Mouse (Mus musculus) cerebellum, postnatal 4 days (tissue): ENCODE data around the gene Krt1.
A peak's percentile ranks its signal among the peaks of the same experiment; 100 is the strongest.

Experiments
- DNase-seq, 2 experiments: peaks; one replicate each; pipeline ENCODE4 v3.0.0; 2022; ENCODE audit warnings: low spot score in 2 of 2, mixed read lengths in 1 of 2

Krt1 gene

DNA sequence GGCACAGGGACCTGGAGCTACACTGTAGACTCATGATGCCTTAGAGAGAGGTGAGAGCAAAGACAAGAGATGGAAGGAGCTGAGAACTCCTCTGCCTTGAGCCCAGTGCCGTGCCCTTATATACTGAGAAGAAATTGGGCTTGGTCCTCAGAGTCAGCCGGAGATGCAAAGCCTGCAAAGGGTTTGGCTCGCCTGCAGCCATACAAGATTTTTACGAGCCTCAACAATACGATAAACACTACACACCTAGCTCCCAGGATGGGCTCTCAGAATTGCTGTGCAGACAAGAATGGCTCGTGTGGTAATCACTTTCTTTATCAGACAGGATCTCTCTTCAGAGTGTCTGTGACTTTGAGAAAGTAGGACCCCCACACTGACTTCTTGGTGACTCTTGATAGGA, at the start of gene Krt1:
TSS of gene Krt1 (minus strand) at position 101 of the 400 bp plus-strand sequence.
- DNase-seq, result no peak

DNA sequence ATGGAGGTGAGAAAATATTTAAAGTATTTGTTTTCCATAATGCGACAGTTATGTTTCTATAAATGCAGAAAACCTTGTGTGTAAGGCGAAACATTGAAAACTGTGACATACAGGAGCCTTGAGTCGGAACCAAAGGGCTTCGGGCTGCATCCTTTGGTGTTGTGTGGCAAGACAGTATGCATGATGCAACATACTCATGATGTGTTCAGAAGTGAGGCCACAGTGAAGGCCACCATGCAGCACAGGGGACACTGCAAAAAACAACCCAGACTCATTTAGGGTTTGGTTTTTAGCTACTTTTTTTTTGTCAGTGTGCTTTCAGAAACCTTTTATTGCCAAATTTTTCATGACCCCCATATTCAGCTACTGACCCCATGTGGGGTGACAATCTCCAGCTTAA, 44.6 kb upstream of the Krt1 start:
- DNase-seq, result no peak

- DNase-seq, result no peak
Observed at GRCm38 (mm10) chr15:101892820-101893219, 42.2 kb upstream of the Krt1 start, which contains the start of gene Krt76. Krt76 (minus strand) TSS chr15:101892920.

- no peak for DNase-seq
Observed at GRCm38 (mm10) chr15:101879776-101880175, 29.2 kb upstream of the Krt1 start.

DNA sequence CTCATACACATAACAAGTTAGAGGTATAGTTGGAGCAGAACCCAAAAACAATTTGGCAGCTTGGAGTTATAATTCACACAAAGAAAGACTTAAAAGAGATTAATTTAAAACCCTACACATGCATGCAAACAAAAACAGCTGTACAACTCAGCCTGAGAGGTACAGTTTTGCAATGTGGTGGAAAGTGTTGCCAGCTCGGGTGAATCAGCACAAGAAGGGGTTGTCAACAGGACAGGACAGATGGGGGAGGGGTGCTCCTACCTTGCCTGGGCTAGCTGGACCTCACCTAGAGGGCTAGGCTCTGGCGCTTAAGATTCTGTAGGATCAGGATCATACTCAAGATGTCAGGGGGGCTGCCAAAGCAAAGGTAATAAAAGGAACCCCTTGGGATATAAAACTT, 27.4 kb upstream of the Krt1 start:
- DNase-seq, result no peak

- DNase-seq, result no peak
Observed at GRCm38 (mm10) chr15:101874383-101874782, 23.8 kb upstream of the Krt1 start.

GRCm38 (mm10) chr15:101873231-101873630, 22.6 kb upstream of the Krt1 start:
- no peak for DNase-seq

DNA sequence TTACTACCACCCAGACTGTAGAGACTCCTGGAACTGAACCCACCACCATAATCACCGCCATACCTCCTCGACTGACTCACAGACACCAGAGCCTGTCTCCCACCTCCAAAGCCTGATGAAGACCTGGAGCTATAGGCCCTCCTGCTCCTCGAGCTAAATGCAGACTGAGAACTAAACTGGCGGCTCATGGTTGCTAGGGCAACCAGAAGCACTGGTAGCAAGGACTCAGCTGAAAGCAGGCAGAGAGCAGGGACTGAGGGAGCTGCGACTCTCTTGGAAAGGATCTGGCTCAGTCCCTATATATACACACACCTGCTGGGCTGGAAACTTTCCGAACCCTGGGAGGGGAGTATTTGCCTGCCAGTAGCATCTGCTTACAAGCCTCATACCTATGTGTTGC, 18.8 kb upstream of the Krt1 start, which contains the start of gene Krt77:
TSS of gene Krt77 (minus strand) at position 275 of the 400 bp plus-strand sequence.
- DNase-seq, result no peak

GRCm38 (mm10) chr15:101866754-101867153, 16.2 kb upstream of the Krt1 start:
- no peak for DNase-seq

DNA sequence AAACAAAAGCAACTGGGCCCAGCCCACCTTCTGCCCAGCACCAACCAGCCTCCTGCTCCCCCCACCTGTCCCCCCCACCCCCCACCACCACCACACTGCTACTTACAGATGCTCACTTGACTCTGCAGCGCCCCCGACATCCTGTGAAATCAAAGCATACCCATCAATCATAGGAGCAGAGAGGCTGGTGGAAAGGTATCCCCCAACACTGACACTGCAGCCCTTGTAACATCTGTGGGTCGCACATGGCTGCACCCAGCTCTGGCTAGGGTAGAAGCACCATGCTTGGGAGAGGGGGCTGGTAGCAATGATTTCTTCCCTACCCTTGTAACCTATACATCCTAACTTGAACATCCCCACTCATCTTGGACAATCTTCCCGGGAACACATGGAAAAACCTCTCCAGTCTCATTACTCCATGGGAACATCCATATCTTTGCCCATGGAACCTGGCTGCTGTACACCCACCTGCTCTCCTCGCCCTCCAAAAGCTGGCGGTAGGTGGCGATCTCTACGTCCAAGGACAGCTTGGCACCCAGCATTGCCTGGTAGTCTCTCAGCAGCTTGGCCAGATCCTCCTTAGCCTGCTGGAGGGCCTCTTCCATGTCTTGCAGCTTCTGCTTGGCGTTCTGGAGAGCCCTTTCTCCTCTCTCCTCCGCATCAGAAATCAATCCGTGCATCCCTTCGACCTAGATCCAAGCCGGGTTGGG, 10.0 kb upstream of the Krt1 start:
- peak in 1 of 2 experiments; percentile 24 for DNase-seq

DNA sequence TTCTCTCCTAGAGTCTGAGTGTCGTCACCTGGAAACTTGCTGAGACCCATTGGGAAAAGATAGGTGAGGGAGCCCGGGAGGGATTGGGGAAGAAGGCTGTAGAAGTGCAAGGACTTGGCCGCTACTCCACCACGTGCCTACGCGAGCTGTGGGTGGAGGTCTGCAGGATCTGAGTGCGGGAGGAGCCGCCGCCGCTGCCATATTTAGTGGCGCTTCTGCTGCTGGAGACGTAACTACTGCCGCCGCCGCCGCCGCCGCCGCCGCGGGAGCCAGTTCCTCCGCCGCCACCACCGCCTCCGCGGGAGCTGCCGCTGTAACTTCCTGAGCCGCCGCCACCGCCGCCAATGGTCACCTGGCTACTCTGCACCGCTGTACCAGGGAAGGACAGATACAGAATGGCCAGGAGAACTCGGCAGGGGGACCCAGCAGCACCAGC, 9.2 kb upstream of the Krt1 start:
- DNase-seq, result peak in 1 of 2 experiments; percentile 25

DNA sequence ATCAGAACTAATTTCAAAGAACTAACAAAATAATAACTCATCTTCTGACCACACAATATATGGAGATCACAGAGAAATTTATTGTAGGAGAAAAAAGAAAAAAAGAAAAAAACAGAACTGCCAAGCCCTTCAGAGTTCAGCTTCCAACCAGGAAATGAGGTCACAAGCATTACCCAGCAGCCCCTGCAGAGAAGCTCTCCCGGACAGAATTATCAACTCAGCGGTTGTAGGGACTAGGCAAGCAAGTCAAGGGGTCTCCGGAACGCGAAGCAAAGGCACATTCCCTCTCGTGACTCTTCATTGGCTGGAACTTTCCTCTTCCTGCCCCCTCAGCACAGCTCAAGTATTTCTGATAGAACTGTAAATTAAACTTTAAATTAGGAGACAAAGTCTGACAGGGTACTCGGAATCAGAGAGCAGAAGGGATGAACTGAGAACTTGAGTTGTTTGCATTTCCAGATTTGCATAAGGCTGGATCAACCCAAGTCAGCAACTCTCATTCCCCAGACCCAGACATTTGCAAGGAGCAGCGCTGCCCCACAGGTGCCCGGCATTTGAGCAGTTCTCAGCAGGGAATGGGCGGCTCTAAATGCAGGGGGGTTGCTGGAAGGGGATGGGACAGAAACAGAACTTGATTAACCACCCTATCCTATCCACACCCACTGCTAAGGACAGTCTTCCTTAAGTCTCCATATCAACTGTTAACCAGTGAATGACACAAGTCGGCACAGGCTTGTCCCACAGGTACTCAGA, 8.3 kb upstream of the Krt1 start:
- no peak for DNase-seq

GRCm38 (mm10) chr15:101856696-101857095, 6.1 kb upstream of the Krt1 start:
- DNase-seq, result no peak

DNA sequence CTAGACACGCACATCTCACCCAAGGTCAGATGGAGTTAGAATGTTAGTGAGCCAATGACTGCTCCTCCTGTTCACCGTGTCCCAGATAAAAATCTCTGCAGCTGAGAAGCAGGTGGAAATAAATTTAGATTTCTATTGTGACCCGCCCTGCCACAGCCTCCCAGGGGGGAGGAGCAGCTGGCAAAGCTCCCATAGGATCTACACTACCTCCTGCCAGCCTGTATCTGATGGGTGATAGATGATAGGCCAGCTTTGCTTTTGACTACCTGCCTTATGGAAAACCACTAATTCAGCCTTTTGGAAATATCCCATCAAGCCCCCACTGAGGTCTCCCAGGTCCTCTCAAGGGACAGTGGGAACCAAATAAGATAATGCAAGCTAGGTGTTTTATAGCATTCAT, 5.1 kb upstream of the Krt1 start:
- no peak for DNase-seq

DNA sequence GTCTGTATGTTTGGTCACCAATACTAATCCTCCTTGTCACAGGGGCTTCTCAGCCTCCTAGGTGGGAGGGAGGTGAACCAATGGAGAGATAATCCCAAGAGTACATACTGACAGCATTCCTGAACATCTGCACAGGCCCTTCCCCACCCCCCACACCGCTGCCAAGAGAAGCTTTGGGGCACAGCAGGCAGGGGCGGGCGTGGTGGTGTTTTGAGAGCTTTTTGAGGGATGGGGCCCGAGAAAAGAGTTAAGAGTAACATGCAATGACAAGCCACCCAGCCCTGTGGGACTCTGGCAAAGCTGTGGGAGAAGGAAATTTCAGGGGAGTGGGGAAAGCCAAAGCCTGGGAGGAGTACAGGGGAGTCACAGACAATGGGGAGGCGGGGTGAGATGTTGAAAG, 3.7 kb upstream of the Krt1 start:
- DNase-seq, result no peak

DNA sequence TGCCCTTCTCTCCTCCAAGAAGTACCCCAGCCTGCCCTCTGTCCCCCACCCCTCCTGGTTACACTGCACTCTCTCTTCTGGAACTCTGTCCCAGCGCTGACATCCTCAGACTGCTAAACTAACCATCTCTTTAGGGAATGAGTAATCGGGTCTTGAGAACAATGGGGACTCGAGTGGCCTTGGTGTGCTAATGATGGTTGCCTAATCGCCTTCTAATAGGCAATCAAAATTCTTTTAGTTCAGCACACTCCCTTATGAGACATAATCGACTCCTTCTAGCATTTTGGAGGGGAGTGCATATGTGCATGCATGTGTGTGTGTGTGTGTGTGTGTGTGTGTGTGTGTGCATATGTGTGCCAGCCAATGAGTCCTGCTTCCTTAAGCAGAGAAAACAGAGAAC, 2.0 kb upstream of the Krt1 start:
- DNase-seq, result no peak

GRCm38 (mm10) chr15:101845971-101846403, 4.6 kb downstream of the Krt1 start:
- peak in 1 of 2 experiments; percentile 47 for DNase-seq

DNA sequence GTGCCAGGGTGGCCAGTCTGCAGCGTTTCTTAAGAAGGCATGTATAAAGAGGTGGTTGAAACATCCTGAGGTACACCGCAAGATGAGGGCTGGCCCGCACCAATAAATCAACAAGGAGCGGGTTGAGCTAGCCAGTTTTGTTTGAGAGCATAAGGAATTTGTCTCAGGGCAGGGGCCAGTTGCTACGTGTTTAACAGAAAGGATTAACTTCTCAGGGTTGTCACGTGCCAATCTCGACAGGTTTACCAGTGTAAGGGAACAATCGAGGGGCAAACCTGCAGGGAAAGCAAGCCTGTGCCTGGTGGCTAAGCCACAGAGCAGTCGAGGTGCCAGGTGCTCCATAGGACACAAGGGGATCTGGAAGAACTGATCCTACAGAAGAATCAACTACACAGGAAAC, 7.4 kb downstream of the Krt1 start:
- DNase-seq, result no peak

- DNase-seq, result no peak
Observed at GRCm38 (mm10) chr15:101834784-101835328, 15.7 kb downstream of the Krt1 start.

DNA sequence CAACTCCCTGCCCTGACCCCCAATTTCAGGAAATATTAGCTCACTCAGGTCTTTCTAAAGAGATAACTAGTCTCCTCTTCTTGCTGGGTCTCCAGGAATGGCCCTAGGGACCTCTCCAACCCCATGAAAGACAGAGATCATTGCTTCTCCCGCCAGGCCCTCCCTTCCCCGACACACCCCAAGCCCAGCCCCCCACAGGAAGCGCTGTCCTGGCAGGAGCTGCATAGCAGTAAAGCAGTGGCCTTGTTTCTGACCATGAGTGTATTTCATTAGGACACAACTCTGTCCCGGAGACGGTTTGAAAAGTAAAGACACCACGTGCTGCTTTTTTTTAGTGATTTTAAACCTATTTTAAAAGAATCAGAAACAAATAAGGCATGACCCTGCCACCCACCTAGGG, 17.5 kb downstream of the Krt1 start:
- DNase-seq, result no peak

GRCm38 (mm10) chr15:101829441-101829840, 21.2 kb downstream of the Krt1 start:
- no peak for DNase-seq

DNA sequence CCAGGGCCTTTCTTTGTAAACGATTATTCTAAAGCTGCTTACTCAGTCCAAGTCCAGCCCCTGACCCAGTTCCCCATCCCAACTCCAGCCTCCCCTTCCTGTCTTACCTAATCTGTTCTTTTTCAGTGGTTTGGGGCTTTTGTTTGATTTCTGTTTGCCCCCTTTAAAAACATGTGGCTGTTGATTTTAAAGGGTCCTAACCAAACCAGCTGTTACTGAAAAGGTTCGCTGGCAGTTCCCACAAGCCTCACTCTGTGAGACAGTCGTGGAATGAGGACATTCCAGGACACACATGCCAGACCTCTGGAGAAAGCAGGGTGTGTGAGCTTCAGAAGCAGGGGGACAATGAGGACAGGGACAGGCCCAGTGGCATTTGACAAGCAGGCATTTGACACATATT, 28.8 kb downstream of the Krt1 start:
- no peak for DNase-seq

DNA sequence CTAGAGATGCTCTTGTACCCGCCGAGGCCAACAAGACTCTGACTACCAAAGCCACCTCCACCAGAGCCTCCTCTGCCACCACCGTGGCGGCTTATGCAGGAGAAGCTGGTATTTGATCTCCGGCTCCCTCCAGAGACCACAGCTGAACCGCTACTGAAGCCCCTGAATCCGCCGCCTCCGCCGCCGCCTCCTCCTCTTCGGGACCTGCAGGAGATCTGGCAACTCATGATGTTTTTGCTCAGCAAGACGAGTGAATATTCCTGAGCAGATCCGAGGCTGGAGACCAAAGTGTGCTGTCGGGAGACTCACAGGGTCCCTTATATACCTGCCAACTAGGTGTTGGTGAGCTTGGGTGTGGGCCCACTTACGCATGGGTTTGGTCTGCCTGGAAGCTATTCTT, 32.7 kb downstream of the Krt1 start, which contains the start of gene Krt2:
TSS of gene Krt2 (minus strand) at position 295 of the 400 bp plus-strand sequence.
- DNase-seq, result no peak
